Mouse (Mus musculus): ENCODE data around the gene CK137956. TPM values are rescaled to one million over a fixed set of nuclear protein-coding genes. Genes with fewer than 3 reads are reported as not detected.

CK137956 gene
- polyA plus RNA-seq, 1 experiment from 2014 or later, result 0.20 TPM

- Histone ChIP-seq H3K27me3 (ENCODE audit: control insufficient read depth, insufficient read depth, low read length) (no peaks in the 10 kb centered on the region), H3K4me1 (ENCODE audit: control insufficient read depth, insufficient read depth, low read length) (no peaks in the 10 kb centered on the region), H3K9me3 (replicated peaks; ENCODE audit: control insufficient read depth, low read length) (no peaks in the 10 kb centered on the region), H3K27ac (replicated peaks; ENCODE audit: low read depth, low read length) (no peak overlapping the region), H3K4me3 (ENCODE audit: low read depth, low read length) (no peak overlapping the region), H3K36me3 (replicated peaks; ENCODE audit: control insufficient read depth, insufficient read depth, low read depth, low read length) (no peaks in the 10 kb centered on the region), H3K9ac (replicated peaks; ENCODE audit: low read length) (no peak overlapping the region), H3K4me2 (ENCODE audit: low read depth, low read length) (no peak overlapping the region)
- ATAC-seq (replicated peaks; ENCODE audit: insufficient number of reproducible peaks, low FRiP score, low TSS enrichment, low read depth), result no peak
- 82% methylated on average over 7 of the region's 7 CpGs for WGBS
- no peak for DNase-seq (ENCODE audit: low spot score)
Observed at GRCm38 (mm10) chr4:127900893-127901456, 69.8 kb downstream of the CK137956 start.

- Histone ChIP-seq H3K36me3 (replicated peaks; ENCODE audit: control insufficient read depth, insufficient read depth, low read depth, low read length) (no peaks in the 10 kb centered on the region), H3K4me3 (ENCODE audit: low read depth, low read length) (no peak overlapping the region), H3K9me3 (replicated peaks; ENCODE audit: control insufficient read depth, low read length) (no peaks in the 10 kb centered on the region), H3K4me1 (ENCODE audit: control insufficient read depth, insufficient read depth, low read length) (no peaks in the 10 kb centered on the region), H3K27me3 (ENCODE audit: control insufficient read depth, insufficient read depth, low read length) (no peaks in the 10 kb centered on the region), H3K9ac (replicated peaks; ENCODE audit: low read length) (no peak overlapping the region), H3K4me2 (ENCODE audit: low read depth, low read length) (no peak overlapping the region), H3K27ac (replicated peaks; ENCODE audit: low read depth, low read length) (no peak overlapping the region)
- 86% methylated on average over 7 of the region's 7 CpGs for WGBS
- no peak for DNase-seq (ENCODE audit: low spot score)
- no peak for ATAC-seq (replicated peaks; ENCODE audit: insufficient number of reproducible peaks, low FRiP score, low TSS enrichment, low read depth)
Observed at GRCm38 (mm10) chr4:127889071-127889470, 81.7 kb downstream of the CK137956 start.

- H3K27ac ChIP-seq (replicated peaks; ENCODE audit: low read depth, low read length), result no peak overlapping the region
- no peaks in the 10 kb centered on the region for H3K4me1 ChIP-seq (ENCODE audit: control insufficient read depth, insufficient read depth, low read length)
- no peaks in the 10 kb centered on the region for H3K36me3 ChIP-seq (replicated peaks; ENCODE audit: control insufficient read depth, insufficient read depth, low read depth, low read length)
- H3K27me3 ChIP-seq (ENCODE audit: control insufficient read depth, insufficient read depth, low read length), result no peaks in the 10 kb centered on the region
- no peak overlapping the region for H3K9ac ChIP-seq (replicated peaks; ENCODE audit: low read length)
- no peak overlapping the region for H3K4me3 ChIP-seq (ENCODE audit: low read depth, low read length)
- DNase-seq (ENCODE audit: low spot score) (no peak), ATAC-seq (replicated peaks; ENCODE audit: insufficient number of reproducible peaks, low FRiP score, low TSS enrichment, low read depth) (no peak)
- 95% methylated on average over 8 of the region's 8 CpGs for WGBS
- H3K4me2 ChIP-seq (ENCODE audit: low read depth, low read length), result no peak overlapping the region
- H3K9me3 ChIP-seq (replicated peaks; ENCODE audit: control insufficient read depth, low read length), result no peaks in the 10 kb centered on the region
Observed at GRCm38 (mm10) chr4:127878966-127879365, 91.8 kb downstream of the CK137956 start.

Other genes with a start within 250 kb of the CK137956 start
- 0.21 and 0.46 TPM in 2 replicates for gene Csmd2, start 16.9 kb upstream of the CK137956 start, polyA plus RNA-seq (2014; fragmentation: Nextera tagmentation; extraction: Ambion mirVana)